Mouse (Mus musculus): Measurements from ENCODE around the gene Serpina3n.
"Not testable (repeated sequence)": the region's sequence is repeated elsewhere in the genome, so short reads cannot be mapped to it uniquely, and the experiment has no call there.

The Serpina3n gene

DNA sequence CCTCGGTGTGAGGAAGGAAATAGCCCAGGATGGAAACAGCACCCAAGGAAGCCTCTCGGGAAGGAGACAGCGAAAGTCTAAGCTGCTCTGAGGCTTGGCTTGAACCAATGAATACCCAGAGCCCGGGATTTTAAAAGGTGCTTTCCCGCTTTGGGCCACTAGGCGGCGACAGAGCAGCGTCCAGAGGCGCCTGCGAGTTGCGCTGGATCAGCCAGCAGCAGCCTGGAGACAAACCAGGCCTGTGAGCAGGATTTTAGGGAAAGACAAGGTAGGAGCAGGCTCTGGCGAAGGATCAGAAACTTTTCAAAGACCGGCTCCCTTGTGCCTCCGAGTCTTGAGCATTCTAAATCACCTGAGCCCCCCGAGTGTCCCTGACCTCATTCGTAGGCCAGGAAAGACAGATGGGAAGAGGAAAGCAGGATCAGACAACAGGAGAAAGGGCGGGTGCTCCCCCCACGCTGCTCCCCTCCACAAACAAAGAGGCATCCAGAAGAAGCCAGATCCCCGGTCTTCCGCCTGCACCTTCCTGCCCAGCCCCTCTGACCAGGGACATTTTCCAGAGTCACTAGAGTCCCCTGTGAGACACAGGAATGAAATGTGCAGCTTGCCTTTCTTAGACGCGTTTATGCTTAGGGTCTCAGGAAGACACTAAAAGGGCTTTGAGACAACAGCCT lies 33.7 kb downstream of the Serpina3n start:
- DNase-seq = peak; percentile 82

DNA sequence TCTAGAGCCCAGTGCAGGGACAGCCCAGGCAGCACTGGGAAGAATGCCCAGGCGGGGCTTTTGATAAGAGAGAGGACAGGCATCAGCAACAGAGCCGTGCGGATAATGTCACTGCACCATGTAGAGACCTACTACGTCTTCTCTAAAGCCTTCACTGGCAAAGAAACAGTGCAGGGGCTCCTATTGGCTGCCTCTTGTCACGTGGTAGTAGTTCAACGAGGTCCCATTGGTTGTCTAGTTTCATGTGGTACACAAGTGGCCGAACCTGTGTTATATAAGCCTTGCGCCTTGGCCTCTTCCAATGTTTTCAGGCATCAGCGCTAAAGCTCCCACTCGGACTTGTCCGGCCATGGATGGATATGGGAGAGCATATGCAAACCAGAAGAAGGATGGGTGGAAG lies 37.2 kb downstream of the Serpina3n start:
- no peak for DNase-seq

DNA sequence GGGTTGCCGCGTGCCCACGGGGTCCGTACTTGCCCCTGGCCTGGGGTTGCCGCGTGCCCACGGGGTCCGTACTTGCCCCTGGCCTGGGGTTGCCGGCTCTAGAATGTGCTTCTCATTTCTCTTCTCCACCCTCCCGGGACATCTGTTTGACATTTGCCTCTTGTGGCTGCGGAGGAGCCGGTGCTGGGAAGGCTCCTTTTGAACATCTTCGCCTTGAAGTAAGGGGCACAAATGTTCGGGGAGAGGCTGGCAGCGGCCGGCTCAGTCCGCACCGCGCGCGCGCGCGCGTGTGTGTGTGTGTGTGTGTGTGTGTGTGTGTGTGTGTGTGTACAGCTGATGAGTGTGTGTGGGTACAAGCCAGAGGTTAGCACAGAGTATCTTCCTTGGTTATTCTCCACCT lies 40.5 kb downstream of the Serpina3n start:
- DNase-seq = not testable (repeated sequence)

DNA sequence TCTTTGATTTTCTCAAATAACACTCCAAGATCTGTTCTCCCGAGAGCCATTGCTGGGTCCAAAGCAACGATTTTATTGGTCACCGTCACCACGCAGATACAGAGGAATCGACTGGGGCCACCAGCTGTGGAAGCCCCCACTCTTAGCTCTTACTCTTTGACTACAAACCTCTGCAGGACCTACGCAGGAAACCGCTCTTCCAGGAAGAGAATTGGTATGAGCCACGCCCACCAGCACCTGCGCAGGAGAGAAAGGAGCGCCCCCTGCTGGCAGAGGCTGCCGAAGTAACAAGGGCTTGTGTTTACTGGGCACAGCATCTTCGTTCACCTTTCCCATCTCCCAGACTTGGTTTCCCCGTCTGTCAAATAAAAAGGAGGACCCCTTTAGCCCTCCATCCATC lies 41.6 kb downstream of the Serpina3n start:
- DNase-seq = peak; percentile 62

DNA sequence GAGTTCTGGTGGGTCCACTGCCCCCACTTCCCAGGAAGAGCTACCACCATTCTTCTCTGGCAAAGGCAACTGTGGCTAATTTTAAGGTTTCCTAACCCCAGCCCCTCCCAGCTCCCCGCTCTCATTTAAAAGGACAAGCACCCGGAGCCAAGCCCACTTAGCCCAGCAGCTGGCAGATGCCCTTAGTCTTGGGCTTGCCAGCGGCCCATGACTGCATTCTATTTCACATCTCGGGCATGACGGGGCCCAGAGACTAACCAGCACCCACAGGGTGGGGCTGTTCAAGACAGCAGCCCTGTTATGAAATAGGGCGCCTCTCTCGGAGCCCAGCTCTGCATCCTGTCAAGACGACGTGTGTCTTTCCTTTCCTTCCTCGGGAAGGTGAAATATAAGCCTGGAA lies 43.7 kb downstream of the Serpina3n start:
- no peak for DNase-seq

DNA sequence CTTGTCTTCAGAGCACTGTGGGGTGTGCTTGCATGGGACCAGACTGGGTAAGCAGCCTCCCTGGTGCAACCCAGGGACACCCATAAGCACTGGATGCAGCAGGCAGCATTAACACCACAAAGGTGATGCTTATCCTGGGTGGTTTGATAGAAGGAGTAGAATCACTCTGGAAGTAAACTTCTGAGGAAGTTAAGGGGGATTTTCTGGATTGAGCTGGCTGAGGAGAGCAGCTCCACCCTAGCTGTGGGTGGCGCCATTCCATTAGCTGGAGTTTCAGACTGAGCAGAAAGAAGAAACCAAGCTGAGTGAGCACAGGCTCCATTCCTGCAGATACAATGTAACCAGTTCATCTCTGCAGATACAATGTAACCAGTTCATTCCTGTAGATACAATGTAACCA lies 46.5 kb downstream of the Serpina3n start:
- no peak for DNase-seq

DNA sequence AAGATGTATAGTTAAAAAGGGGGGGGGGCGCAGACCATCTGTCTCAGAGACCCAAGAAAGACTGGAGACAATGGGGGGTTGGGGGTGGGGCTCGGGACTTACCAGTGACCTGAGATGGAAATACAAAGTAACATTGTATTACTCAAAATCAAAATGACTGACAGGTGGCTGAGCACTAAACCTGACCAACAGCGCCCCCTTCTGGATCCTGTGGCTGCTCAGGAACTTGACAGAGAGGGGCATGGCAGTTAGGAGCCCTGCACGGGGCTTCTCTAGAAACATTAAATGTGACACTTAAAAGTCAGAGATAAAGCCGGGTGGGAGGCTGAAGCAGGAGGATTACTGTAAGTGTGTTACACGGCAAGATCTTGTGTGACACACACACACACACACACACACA lies 52.8 kb downstream of the Serpina3n start:
- no peak for DNase-seq

DNA sequence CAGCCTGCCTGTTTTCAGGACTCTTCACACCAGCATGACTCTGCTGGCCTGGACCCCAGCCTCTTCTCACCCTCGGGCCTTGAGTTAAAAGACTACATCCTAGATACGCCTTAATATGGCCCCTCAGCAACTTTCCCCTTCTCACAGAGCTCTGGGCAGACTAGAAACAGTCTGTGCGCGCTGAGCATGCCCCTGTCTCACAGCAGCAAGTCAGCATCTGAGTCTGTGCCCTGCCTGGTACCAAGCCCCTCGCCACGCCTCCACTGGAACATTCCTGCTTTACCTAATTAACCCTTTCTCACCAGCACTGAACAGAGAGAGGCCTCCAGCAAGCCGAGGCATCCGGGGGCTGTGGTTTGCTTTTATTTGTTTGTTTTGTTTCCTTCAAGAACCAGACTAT lies 54.8 kb downstream of the Serpina3n start:
- no peak for DNase-seq

All from retina, postnatal 1 day (tissue).